Mouse (Mus musculus): ENCODE measurements around the gene Abhd12.
"Not testable (repeated sequence)": the region's sequence is repeated elsewhere in the genome, so short reads cannot be mapped to it uniquely, and the experiment has no call there.

The Abhd12 gene

DNA sequence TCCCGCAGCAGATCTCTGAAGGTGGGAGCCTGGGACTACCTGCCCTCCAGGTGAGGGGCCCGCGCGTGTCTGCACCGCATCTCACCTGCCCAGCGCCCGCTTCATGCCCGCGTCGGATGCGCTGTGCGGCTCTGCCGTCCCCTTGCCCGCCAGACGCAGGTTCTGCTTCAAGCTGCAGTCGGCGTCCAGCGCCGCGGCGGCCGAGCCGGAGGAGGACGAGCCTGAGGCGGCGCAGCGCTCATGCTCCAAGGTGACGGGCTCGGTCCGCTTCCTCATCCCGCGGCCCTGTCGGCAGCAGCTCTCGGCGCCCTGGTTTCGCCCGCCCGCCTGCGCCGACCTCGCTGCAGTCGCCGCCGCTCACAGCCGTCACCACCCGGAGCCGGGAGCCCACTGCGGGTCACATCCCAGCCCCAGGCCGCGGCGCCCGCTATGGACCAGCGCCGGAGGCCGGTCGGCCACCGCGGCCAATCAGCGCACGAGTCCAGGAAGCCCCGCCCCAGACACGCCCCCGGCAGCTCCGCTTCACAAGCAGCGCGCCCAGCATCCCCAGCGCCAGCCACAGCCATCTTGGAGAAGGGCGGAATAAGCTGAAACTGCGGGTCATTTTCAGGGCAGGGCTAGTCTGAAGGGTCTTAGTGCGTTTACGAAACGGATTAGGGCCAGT, at the start of gene Abhd12:
Gene Abhd12 (minus strand): TSS at position 470 of the 664 bp plus-strand sequence.
- DNase-seq = peak; percentile 99

GRCm38 (mm10) chr2:150951201-150951600, 46.7 kb upstream of the Abhd12 start:
- DNase-seq = no peak

- no peak for DNase-seq
These were observed 45.5 kb upstream of the Abhd12 start for GRCm38 (mm10) chr2:150950056-150950455.

- DNase-seq = no peak
These were observed 45.1 kb upstream of the Abhd12 start for GRCm38 (mm10) chr2:150949652-150950051.

- DNase-seq = no peak
These were observed 44.2 kb upstream of the Abhd12 start for GRCm38 (mm10) chr2:150948786-150949185.

GRCm38 (mm10) chr2:150947880-150948611, 43.5 kb upstream of the Abhd12 start:
- DNase-seq = not testable (repeated sequence)

DNA sequence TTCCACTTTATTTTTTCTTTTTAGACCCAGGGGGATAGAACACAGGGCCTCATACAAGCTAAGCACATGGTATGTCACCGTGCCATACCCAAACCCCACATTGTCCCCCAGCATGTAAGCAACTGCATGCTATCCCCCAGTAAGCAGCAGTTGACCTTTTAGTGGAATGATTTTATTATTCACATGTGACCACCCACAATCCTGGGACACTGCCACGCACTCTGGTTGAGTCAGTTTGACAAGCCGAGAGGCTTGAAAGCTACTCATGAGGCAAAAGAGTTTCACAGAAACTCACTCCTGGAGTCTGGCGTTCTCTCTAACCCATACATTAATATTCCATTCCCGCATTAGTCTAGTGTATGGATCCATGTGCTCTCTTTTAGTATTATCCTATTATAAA, 42.8 kb upstream of the Abhd12 start:
- DNase-seq = not testable (repeated sequence)

DNA sequence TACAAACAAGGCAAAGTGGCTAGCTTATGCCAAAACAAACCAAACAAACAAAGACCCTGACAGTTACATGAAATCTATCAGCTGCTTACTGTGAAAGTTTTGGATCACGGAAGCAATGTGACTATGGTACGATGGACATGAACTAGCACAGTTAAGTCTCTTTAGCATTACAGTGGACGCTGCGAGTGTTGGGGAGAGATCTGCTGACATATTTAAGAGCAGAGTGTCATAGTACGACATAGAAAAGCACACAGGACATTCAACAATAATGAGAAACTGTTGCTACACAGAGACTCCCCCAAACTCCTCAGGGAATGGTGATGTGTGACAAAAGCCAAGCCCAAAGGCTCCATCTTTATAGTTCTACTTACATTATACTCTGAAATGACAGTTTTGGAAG, 39.5 kb upstream of the Abhd12 start:
- DNase-seq = no peak

DNA sequence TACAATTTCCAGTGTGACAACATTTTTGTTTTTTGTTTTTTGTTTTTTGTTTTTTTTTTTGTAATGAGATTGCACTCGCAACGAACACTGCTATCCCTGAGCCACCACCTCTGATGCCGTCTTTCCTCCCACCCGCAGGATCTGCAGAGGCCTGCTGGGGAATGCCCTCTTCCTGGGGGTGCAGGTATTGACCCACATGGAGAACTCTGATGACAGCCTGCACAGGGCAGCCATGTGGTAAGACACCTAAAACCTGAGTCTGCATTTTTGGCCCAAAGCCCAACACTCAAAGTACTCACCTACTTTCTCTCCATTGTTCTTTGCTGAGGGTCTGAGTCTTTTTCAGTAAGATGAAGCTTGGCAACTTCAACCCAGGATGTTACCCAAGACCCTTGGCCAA, 30.1 kb upstream of the Abhd12 start:
- no peak for DNase-seq

GRCm38 (mm10) chr2:150933482-150933881, 28.9 kb upstream of the Abhd12 start:
- DNase-seq = no peak

- no peak for DNase-seq
These were observed 26.3 kb upstream of the Abhd12 start for GRCm38 (mm10) chr2:150930806-150931205.

DNA sequence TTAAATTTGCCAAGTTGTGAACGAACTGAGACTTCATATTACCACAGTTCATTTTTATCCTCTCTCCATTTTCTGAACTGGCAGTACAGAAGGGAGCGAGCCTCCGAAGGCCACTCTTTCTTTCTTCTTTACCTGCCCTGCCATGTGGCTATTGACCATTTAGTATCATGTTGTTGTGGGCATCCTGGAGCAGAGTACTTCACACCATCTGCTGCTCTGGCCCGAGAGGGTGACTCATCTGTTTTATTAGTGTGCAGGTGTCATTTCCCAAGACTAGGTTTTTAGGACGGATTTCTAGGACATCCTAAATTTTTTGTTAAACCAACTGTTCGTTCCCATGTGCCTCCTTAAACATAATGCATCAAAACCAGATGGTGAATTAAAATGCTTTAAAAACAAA, 24.6 kb upstream of the Abhd12 start:
- no peak for DNase-seq

DNA sequence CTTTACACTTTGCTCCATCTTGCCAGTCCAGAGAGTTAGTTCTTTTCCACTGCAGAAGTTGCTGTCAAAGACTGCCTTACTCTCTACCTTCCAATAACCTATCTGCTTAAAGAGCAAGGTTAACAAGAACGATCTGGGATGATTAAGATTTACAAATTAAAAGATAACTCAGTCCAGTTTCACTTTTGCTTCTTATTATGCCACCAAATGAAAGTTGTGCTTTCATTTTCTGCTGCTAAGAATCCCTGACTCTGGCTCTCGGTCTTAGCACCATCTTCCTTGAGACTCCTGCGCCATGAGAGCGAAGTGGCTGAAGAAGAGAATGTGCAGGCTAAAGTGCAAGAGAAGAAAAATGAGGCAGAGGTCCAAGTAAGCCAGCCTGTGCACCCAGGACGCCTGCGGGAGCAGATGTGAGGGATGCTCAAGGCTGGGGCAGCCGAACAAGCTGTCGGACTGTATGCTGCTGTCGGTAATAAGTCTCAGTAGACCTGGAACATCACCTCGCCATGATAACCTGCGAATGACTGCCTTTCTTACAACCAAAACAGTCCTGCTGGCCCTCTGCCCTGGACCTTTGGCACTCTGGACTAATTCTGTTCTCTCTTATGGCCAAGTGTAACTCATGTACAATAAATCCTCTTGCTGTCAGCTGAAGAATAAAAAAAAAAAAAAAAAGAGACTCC, 22.6 kb upstream of the Abhd12 start:
- DNase-seq = peak; percentile 63

DNA sequence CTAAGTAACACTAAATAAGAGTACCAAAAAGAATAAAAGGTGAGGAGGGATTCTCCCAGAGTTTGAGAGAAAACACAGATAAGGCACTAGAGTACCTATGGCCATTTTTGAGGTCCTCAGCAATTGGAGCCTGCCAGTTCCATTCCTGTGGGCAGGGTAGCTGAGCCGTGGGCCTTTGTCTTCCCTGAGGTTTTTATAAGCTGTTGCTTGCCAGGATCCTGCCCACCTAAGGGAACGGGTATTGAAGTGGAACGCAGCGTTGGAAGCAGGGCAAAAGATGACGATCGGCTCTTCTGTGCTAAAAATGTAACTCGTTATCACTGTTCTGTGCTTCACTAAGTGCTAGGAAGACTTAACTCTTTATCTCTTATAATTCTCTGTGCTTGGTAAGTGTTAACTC, 19.0 kb upstream of the Abhd12 start:
- DNase-seq = no peak

- DNase-seq = no peak
These were observed 18.5 kb upstream of the Abhd12 start for GRCm38 (mm10) chr2:150923026-150923425.

- DNase-seq = no peak
These were observed 17.6 kb upstream of the Abhd12 start for GRCm38 (mm10) chr2:150922165-150922564.

- no peak for DNase-seq
These were observed 17.2 kb upstream of the Abhd12 start for GRCm38 (mm10) chr2:150921697-150922096.

DNA sequence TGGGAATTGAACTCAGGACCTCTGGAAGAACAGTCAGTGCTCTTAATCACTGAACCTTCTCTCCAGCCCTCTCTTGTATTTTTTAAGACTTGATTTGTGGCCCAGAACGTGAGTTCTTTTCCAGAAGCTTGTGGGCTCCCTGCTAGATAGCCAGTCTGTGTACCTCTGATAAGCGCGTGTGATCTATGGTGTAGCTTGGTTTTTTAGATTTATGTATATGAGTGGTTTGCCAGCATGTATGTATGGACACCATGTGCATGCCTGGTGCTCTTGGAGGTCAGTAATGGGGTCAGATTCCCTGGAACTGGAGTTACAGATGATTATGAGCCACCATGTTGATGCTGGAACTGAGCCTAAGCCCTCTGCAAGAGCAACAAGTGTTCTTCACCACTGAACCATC, 16.0 kb upstream of the Abhd12 start:
- no peak for DNase-seq

DNA sequence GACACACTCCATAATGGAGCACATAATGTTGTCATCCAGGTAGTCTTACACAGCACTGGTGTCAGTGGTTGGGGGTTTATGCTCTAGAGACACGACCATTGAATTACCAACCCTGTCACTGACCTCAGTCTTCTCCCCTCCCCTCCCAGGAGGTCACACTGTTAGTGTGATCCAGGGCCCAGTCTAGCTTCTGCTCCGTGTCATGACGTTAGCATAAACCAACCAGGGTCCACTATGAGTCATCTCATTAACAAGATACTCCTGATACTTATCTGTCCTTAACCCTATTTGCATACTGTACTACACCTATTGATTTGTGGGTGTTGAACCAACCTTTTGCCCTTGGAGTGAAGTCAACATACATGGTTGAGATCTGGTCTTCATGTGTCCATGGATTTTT, 14.2 kb upstream of the Abhd12 start:
- DNase-seq = no peak

DNA sequence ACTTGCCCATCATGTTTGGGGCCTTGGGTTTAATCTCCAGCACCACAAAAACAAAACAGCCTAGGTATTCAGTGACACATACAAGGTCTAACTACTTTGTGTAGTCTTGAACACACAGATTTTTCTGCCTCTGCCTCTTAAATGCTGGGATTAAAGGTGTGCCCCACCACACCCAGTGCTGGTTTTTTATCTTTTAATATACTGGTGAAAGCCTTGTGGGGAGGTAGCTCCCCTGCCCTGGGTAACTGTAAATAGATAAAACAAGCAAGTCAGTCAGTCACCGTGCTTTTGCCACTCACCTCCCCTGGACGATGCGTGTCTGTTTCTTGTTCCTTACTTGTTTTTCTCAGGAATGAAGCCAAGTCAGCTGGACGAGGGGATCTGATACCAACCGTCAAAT, 11.2 kb upstream of the Abhd12 start:
- no peak for DNase-seq

GRCm38 (mm10) chr2:150914781-150915515, 10.4 kb upstream of the Abhd12 start:
- no peak for DNase-seq

DNA sequence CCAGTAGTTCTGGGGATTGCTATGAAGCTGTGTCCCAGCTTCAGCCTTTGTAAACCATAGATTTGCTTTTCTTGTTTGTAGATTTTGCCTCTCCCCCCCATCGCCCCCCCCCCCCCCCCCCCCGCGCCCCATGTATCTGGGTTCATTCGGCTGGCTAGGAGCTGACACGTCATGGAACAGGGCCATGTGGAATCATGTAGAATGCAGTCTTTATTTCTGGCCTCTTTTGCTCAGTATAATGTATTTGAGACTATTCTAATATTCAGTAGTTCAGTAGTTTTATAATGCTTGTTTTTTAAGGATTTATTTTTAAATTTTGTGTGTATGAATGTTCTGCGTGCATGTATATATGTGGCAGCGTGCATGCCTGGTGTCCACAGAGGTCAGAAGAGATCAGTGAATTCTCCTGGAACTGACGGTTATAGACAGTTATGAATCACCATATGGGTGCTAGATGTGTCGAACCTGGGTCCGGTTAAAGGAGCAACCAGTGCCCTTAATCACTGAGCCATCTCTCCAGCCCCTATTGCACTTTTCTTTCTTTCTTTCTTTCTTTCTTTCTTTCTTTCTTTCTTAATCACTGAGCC, 5.8 kb upstream of the Abhd12 start:
- DNase-seq = no peak
